Mouse (Mus musculus): Measurements from ENCODE around the gene Epb42. TPM values are rescaled to one million over a fixed set of nuclear protein-coding genes. Genes with fewer than 3 reads are reported as not detected.

Gene Epb42
- total RNA-seq, 2 experiments from 2014 or later: 0.48 to 0.61 TPM

Small RNAs within 50 kb of the gene (microRNA-seq; reads per million reads assigned to microRNA genes)
- 0 to 0.69 reads per million in 2 experiments for gene Gm44325

Other genes starting within 250 kb of the Epb42 start
- gene Cdan1, start 186.9 kb downstream of the Epb42 start, total RNA-seq (2021): 10 to 100 TPM; 30.1 to 32.9 TPM
- gene Ttbk2, start 186.5 kb downstream of the Epb42 start, total RNA-seq (2021): 10 to 100 TPM; 17.2 to 18.3 TPM
- gene Ubr1, start 66.4 kb downstream of the Epb42 start, total RNA-seq (2021): 10 to 100 TPM; 27.4 to 27.5 TPM
- gene Tmem62, start 60.1 kb downstream of the Epb42 start, total RNA-seq (2021): 1 to 10 TPM; 1.8 to 2.3 TPM
- gene Ccndbp1, start 28.7 kb downstream of the Epb42 start, total RNA-seq (2021): 10 to 100 TPM; 26.1 to 29.3 TPM
- gene Tgm5, start 48.8 kb upstream of the Epb42 start, total RNA-seq (2021): not detected
- not detected for gene Tgm7, start 72.7 kb upstream of the Epb42 start, total RNA-seq (2021)
- gene Adal, start 103.4 kb upstream of the Epb42 start, total RNA-seq (2021): 10 to 100 TPM; 11.8 to 12.3 TPM
- gene Lcmt2, start 103.6 kb upstream of the Epb42 start, total RNA-seq (2021): 10 to 100 TPM; 11.2 to 14.3 TPM
- gene Tubgcp4, start 133.6 kb upstream of the Epb42 start, total RNA-seq (2021): 10 to 100 TPM; 23.5 to 23.8 TPM
- gene Zscan29, start 134.1 kb upstream of the Epb42 start, total RNA-seq (2021): 1 to 10 TPM; 7.6 to 8.3 TPM
- 10 to 100 TPM; 66.8 to 67.9 TPM for gene Trp53bp1, start 234.3 kb upstream of the Epb42 start, total RNA-seq (2021)